Mouse (Mus musculus): ENCODE measurements around the gene Diras2.

- TF ChIP-seq CTCF (IDR thresholded peaks at IDR 0.05; ENCODE audit: borderline replicate concordance, control insufficient read depth, extremely low read depth, insufficient read depth, low read length, poor library complexity) (no peak), POLR2A (IDR thresholded peaks at IDR 0.05; ENCODE audit: control insufficient read depth, extremely low read depth, insufficient read depth, low read length, poor library complexity) (no peak)
These were observed 18.7 kb downstream of the Diras2 start for GRCm38 (mm10) chr13:52512356-52512755.

All from thymus, adult 2 months (tissue).